Mouse (Mus musculus): ENCODE measurements around the gene Ano4. TPM values are rescaled to one million over a fixed set of nuclear protein-coding genes. Genes with fewer than 3 reads are reported as not detected.

Ano4 gene
- polyA plus RNA-seq, 1 experiment from 2014 or later, result 0.64 TPM

DNA sequence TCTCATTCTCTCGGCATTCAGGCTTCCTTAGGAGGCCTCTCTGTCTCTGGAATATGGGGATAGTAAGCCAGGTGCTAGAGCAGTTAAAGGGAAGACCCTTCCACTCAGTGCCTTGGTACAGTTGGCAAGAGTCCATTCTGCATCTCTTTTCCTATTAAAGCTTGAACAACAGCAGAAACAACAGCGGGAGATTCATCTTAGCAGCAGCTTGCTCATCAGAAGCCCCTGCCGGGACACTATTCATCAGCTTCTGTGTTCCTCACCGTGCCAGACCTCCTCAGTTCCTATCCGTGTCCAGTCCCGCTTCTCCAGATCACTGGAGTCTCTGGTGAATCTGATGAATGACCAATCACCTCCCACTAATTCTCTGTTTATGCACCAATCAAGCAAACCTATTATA is 128.5 kb downstream of the Ano4 start:
- no peak for ATAC-seq (ENCODE audit: insufficient read depth, low FRiP score, low read depth)
- Histone ChIP-seq H3K36me3 (no peaks in the 10 kb centered on the region), H3K9me3 (no peaks in the 10 kb centered on the region), H3K27ac (no peak overlapping the region), H3K4me1 (no peaks in the 10 kb centered on the region), H3K4me2 (no peak overlapping the region), H3K4me3 (replicated peaks) (no peak overlapping the region), H3K9ac (no peak overlapping the region), H3K27me3 (replicated peaks) (no peaks in the 10 kb centered on the region)
- WGBS, result 88% methylated on average over 6 of the region's 6 CpGs

DNA sequence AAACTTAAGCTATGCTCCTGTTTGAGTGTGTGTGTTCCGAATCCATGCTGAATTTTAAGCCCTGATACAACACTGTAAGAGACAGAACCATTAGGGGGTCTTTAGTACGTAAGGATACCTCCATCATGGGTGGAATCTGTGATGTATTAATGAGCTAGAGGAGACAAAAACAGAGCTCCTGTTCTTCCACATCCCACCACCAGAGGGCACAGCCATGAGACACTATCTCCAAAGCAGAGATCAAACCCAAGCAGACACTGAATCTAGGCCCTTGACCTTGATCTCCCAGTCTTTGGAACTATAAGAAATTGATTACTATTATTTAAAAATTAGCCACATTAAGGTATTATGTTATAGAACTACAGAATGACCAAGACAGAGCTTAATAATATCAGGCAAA is 138.7 kb downstream of the Ano4 start:
- Histone ChIP-seq H3K27me3 (replicated peaks) (no peaks in the 10 kb centered on the region), H3K4me3 (replicated peaks) (no peak overlapping the region), H3K27ac (no peak overlapping the region), H3K4me1 (no peaks in the 10 kb centered on the region), H3K9me3 (no peaks in the 10 kb centered on the region), H3K4me2 (no peak overlapping the region), H3K36me3 (no peaks in the 10 kb centered on the region), H3K9ac (no peak overlapping the region)
- WGBS, result 44% methylated on average over 2 of the region's 2 CpGs
- ATAC-seq (ENCODE audit: insufficient read depth, low FRiP score, low read depth), result no peak

DNA sequence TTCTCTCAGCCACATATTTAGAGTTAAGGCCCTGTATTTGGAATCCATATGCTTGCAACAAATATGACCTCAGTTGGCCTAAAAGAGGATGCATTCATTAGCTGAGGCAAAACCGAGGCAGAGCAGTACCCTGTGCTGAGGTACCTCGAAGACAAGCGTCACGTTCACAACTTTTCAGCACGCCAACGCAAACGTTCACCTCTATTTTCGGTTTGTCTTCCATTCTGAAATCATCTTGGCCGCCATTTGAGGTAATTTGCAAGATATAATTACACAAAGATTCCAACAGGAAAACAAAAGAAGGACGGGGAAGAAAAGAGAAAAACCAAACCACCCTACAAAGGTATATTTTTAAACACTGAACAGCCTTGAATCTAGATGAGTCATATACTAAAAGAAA is 148.1 kb downstream of the Ano4 start:
- Histone ChIP-seq H3K36me3 (no peaks in the 10 kb centered on the region), H3K9ac (no peak overlapping the region), H3K4me3 (replicated peaks) (no peak overlapping the region), H3K27me3 (replicated peaks) (no peaks in the 10 kb centered on the region), H3K4me1 (no peaks in the 10 kb centered on the region), H3K27ac (no peak overlapping the region), H3K4me2 (no peak overlapping the region), H3K9me3 (no peaks in the 10 kb centered on the region)
- 90% methylated on average over 10 of the region's 10 CpGs for WGBS
- no peak for ATAC-seq (ENCODE audit: insufficient read depth, low FRiP score, low read depth)

DNA sequence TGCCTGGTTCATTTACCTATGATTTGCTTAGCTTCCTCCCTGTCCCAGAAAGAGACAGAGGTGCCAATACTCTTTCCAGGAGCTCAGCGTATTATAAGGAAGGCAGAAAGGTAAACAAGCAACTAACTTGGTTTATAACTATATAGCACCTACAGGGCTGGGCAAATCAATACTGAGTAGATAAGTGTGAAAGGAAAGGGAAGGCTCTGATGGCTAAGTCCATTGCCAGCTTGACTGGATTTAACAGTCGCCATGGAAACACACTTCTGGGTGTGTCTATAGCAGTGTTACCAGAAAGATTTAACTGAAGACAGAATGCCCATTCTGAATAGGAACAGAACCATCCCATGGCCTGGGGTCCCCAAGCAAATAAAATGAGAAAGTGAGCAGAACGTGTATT is 149.5 kb downstream of the Ano4 start:
- Histone ChIP-seq H3K4me2 (no peak overlapping the region), H3K27me3 (replicated peaks) (no peaks in the 10 kb centered on the region), H3K4me1 (no peaks in the 10 kb centered on the region), H3K9me3 (no peaks in the 10 kb centered on the region), H3K9ac (no peak overlapping the region), H3K4me3 (replicated peaks) (no peak overlapping the region), H3K27ac (no peak overlapping the region), H3K36me3 (no peaks in the 10 kb centered on the region)
- WGBS, result 64% methylated on average over 3 of the region's 3 CpGs
- ATAC-seq (ENCODE audit: insufficient read depth, low FRiP score, low read depth), result no peak

DNA sequence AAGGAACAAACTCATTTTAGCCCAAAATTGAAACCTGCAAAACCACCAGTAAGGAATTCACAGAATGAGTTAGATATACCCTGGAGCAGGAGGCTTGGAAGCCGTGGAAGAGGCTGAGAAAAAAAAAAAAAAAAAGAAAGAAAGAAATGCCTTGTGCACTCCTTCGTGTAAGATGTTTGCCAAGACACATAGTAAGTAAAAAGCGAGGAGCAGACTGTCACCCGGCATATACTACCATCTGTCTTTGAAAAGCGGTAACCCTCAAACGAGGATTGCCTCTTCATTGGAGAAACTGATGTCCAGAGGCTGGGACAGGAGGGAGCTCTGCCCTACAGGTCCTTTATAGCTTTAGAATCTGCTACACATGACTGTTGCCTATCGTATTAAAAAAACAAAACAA is 150.1 kb downstream of the Ano4 start:
- no peak overlapping the region for H3K9ac ChIP-seq
- WGBS, result 76% methylated on average over 7 of the region's 7 CpGs
- no peak overlapping the region for H3K27ac ChIP-seq

DNA sequence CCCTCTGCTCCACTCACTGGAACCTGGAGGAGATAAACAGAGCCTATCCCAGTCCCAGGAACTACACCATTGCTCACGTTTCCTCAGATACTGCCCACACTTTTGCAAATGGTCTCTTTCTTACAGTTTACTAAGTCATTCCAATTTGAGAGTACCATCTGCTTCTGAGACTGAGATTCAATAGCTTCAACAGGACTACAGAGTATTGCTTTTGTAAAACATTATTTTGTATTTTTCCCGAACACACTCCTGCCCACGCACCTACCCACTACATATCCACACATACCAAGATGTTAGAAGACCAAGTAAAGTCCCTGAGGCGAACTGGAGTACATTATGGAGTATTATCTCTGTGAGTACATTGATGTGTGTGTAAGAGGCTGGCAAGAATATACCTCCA is 166.6 kb downstream of the Ano4 start:
- WGBS, result 82% methylated on average over 4 of the region's 4 CpGs
- H3K36me3 ChIP-seq, result no peaks in the 10 kb centered on the region
- no peaks in the 10 kb centered on the region for H3K4me1 ChIP-seq
- H3K27me3 ChIP-seq (replicated peaks), result no peaks in the 10 kb centered on the region
- H3K9ac ChIP-seq, result no peak overlapping the region
- no peaks in the 10 kb centered on the region for H3K9me3 ChIP-seq
- no peak overlapping the region for H3K27ac ChIP-seq
- no peak for ATAC-seq (ENCODE audit: insufficient read depth, low FRiP score, low read depth)
- H3K4me2 ChIP-seq, result no peak overlapping the region
- no peak overlapping the region for H3K4me3 ChIP-seq (replicated peaks)

More for the DNA sequence above, 150.1 kb downstream of the Ano4 start:
- Histone ChIP-seq H3K4me3 (replicated peaks) (no peak overlapping the region), H3K4me2 (no peak overlapping the region), H3K9me3 (no peaks in the 10 kb centered on the region), H3K36me3 (no peaks in the 10 kb centered on the region), H3K4me1 (no peaks in the 10 kb centered on the region), H3K27me3 (replicated peaks) (no peaks in the 10 kb centered on the region)
- ATAC-seq (ENCODE audit: insufficient read depth, low FRiP score, low read depth), result no peak

DNA sequence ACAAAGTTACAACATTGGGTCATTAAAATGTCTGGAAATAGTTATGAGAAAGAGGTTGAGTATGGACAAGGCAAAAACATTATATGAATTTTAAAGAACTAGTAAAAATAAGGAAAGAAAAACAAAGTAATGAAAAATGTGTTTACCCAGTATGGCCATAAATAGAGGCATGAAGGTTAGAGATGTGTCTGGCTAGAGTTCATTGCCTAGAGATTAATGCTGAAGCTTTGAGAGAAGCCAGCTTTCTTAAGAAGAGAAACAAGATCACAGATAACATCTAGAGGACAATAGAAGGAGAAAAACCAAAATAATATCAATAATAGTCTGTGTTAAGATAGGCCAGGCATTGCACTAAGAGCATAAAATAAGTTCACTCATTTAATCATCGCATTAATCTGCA is 180.0 kb downstream of the Ano4 start:
- no peak for ATAC-seq (ENCODE audit: insufficient read depth, low FRiP score, low read depth)
- Histone ChIP-seq H3K4me1 (no peaks in the 10 kb centered on the region), H3K9ac (no peak overlapping the region), H3K27ac (no peak overlapping the region), H3K36me3 (no peaks in the 10 kb centered on the region), H3K4me2 (no peak overlapping the region), H3K4me3 (replicated peaks) (no peak overlapping the region), H3K27me3 (replicated peaks) (no peaks in the 10 kb centered on the region), H3K9me3 (no peaks in the 10 kb centered on the region)
- 86% methylated on average over 1 of the region's 1 CpGs for WGBS

DNA sequence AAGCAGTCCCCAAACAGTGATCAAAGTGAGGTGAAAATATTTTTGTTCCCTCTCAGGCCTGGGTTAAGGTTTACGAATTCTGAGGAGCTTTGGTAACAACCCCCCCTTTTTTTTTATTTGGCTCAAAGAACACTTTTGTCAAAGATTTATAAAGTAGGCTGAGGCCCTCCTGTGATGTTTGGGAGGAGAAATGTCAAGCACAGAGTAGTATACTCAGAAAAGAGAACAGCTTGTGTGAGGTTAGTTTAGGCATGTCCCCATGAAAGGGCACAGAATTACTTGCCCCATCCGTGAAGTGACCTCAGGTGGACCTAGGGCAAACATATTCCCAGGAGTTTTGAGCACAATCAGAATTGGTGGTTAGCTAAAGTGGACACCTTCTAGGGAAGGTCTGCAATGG is 189.1 kb downstream of the Ano4 start:
- no peak for ATAC-seq (ENCODE audit: insufficient read depth, low FRiP score, low read depth)
- H3K9me3 ChIP-seq, result no peaks in the 10 kb centered on the region
- H3K27ac ChIP-seq, result no peak overlapping the region
- no peak overlapping the region for H3K9ac ChIP-seq
- H3K4me1 ChIP-seq, result no peaks in the 10 kb centered on the region
- 48% methylated on average over 2 of the region's 2 CpGs for WGBS
- no peaks in the 10 kb centered on the region for H3K27me3 ChIP-seq (replicated peaks)
- H3K4me2 ChIP-seq, result no peak overlapping the region
- no peak overlapping the region for H3K4me3 ChIP-seq (replicated peaks)
- no peaks in the 10 kb centered on the region for H3K36me3 ChIP-seq

DNA sequence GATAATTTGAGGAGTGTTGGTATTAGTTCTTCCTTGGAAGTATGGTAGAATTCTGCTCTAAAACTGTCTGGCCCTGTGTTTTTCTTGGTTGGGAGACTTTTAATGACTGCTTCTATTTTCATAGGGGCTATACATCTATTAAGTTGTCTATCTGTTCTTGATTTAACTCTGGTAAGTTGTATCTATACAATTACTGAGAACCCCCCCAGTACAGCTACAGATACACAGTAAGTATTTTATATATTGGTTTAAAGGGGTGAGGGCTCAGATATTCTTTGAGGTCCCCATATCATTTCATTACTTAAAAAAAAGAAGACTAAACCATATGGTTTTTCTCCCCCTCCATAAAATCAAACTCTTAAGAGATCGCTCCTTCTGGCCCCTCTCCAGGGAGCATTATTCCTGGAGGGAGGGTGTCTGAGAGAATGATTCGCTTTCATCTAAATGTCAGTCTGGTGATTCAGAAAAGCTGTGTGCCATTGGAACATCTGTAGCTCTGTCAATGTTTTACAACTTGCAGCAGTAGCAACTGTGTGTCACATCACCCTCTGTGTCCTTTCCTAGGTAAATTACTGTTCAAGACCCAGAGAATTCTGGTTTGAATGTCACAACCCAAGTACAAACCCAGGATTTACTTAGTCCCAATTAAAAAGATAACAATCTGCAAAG is 189.6 kb downstream of the Ano4 start:
- Histone ChIP-seq H3K4me1 (no peaks in the 10 kb centered on the region), H3K4me2 (no peak overlapping the region), H3K27me3 (replicated peaks) (no peaks in the 10 kb centered on the region), H3K4me3 (replicated peaks) (no peak overlapping the region), H3K27ac (no peak overlapping the region), H3K9me3 (no peaks in the 10 kb centered on the region), H3K36me3 (no peaks in the 10 kb centered on the region), H3K9ac (no peak overlapping the region)
- ATAC-seq (ENCODE audit: insufficient read depth, low FRiP score, low read depth), result no peak
- WGBS, result 58% methylated on average over 2 of the region's 2 CpGs

DNA sequence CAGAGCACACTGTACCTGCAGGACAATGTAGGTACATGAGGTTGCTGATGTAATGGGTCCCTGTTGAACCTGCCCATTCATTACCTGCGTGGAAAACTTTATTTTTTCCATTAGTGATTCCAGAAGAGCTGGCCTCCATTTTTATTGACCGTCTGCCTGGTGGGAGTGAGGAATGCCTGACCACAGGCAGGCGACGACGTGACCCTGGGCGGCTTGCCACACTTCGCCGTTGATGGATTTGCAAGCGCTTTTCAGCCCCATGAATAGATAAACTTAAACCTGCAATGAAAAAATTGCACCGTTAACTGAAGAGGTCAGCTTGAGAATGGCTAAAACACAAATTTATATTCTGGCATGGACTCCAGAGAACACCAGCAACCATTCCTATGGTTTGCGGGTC is 195.4 kb downstream of the Ano4 start:
- WGBS, result 64% methylated on average over 11 of the region's 11 CpGs
- Histone ChIP-seq H3K27ac (no peak overlapping the region), H3K9ac (no peak overlapping the region), H3K4me1 (no peaks in the 10 kb centered on the region), H3K4me2 (no peak overlapping the region), H3K9me3 (no peaks in the 10 kb centered on the region), H3K27me3 (replicated peaks) (no peaks in the 10 kb centered on the region), H3K36me3 (no peaks in the 10 kb centered on the region), H3K4me3 (replicated peaks) (no peak overlapping the region)
- no peak for ATAC-seq (ENCODE audit: insufficient read depth, low FRiP score, low read depth)

DNA sequence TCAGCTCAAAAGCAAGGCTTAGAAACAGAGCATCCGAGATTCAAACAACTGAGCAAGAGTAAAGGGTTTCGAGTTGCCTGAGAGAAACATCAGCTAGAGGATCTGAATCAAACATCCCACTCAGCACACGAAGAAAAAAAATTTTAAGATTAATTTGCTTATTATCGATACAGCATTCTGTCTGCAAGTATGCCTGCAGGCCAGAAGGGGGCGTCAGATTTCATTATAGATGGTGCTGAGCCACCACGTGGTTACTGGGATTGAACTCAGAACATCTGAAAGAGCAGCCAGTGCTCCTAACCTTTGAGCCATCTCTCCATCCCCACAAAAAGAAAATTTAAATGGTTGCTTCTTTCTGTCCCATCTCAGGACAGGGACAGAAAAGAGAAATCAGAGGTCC is 223.2 kb downstream of the Ano4 start:
- no peak for ATAC-seq (ENCODE audit: insufficient read depth, low FRiP score, low read depth)
- no peaks in the 10 kb centered on the region for H3K4me1 ChIP-seq
- H3K4me3 ChIP-seq (replicated peaks), result no peak overlapping the region
- H3K27ac ChIP-seq, result no peak overlapping the region
- no peak overlapping the region for H3K9ac ChIP-seq
- 56% methylated on average over 6 of the region's 6 CpGs for WGBS
- no peaks in the 10 kb centered on the region for H3K9me3 ChIP-seq
- no peaks in the 10 kb centered on the region for H3K27me3 ChIP-seq (replicated peaks)
- no peaks in the 10 kb centered on the region for H3K36me3 ChIP-seq
- no peak overlapping the region for H3K4me2 ChIP-seq

DNA sequence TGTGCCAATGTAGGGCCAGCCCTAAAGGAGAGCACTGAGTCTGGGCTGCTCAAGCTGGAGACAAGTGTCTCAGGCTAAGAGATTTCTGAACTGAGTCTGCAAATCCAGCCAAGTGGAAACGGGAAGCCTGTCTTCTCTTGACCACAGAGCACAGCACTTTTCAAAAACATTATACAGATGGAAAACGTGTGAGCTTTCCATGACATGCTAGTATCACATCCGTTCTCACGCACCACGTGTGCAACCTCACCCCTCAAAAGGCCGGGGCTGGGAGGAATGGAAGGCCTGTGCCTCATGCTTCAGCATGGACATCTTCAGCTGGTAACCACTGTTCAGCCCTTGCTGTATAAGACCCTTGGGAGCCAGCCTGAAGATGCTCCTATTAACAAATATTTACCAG is 230.2 kb downstream of the Ano4 start:
- no peaks in the 10 kb centered on the region for H3K4me1 ChIP-seq
- no peaks in the 10 kb centered on the region for H3K36me3 ChIP-seq
- WGBS, result 80% methylated on average over 6 of the region's 6 CpGs
- H3K27me3 ChIP-seq (replicated peaks), result no peaks in the 10 kb centered on the region
- H3K9ac ChIP-seq, result no peak overlapping the region
- no peaks in the 10 kb centered on the region for H3K9me3 ChIP-seq
- no peak for ATAC-seq (ENCODE audit: insufficient read depth, low FRiP score, low read depth)
- no peak overlapping the region for H3K4me2 ChIP-seq
- H3K27ac ChIP-seq, result no peak overlapping the region
- no peak overlapping the region for H3K4me3 ChIP-seq (replicated peaks)

DNA sequence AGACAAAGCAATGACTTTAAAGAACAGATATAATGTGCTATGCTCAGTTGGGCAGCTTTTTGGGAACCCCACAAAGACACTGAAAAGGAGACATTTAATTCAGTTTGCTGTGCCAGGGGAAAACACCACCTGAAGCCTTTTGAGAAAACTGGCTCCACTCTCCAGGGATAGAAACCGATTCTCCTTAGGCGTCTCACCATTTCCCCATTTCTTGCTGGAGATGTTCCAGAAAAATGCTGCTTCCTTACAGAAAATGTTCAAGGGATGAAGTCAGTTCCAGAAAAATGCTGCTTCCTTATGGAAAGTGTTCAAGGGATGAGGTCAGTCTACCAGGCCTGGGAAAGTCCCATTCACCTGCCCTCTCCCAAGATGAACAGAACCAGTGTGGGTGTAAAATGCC is 233.1 kb downstream of the Ano4 start:
- Histone ChIP-seq H3K36me3 (no peaks in the 10 kb centered on the region), H3K4me2 (no peak overlapping the region), H3K9me3 (no peaks in the 10 kb centered on the region), H3K27me3 (replicated peaks) (no peaks in the 10 kb centered on the region), H3K4me3 (replicated peaks) (no peak overlapping the region), H3K27ac (no peak overlapping the region), H3K4me1 (no peaks in the 10 kb centered on the region), H3K9ac (no peak overlapping the region)
- 67% methylated on average over 2 of the region's 2 CpGs for WGBS
- no peak for ATAC-seq (ENCODE audit: insufficient read depth, low FRiP score, low read depth)

Measured in stomach, embryonic 15.5 days (tissue).